Mouse (Mus musculus) embryonic fibroblast, embryonic 13.5 days (primary cell): ENCODE measurements around the gene Manf. TPM values are rescaled to one million over a fixed set of nuclear protein-coding genes. Genes with fewer than 3 reads are reported as not detected.

Source experiments
- H3K27ac ChIP-seq: 2 replicates; pipeline ENCODE4 v1.5.1; 2012; ENCODE audit warnings: low read length, control low read depth, inconsistent platforms; ENCODE audit not compliant: insufficient read depth
- H3K4me1 ChIP-seq: 2 replicates; pipeline ENCODE4 v1.6.1; 2011; ENCODE audit warnings: low read length; ENCODE audit not compliant: control insufficient read depth, insufficient read depth
- H3K4me3 ChIP-seq: 2 replicates; pipeline ENCODE4 v1.5.1; 2011; ENCODE audit warnings: mild to moderate bottlenecking, control low read depth, low read length; ENCODE audit not compliant: insufficient read depth
- CTCF ChIP-seq: IDR thresholded peaks from 2 replicates; pipeline ENCODE4 v1.5.1; 2011; ENCODE audit warnings: mild to moderate bottlenecking, control low read depth, low read length, moderate library complexity, borderline replicate concordance; ENCODE audit not compliant: insufficient read depth
- POLR2A ChIP-seq: IDR thresholded peaks from 2 replicates; pipeline ENCODE4 v1.6.1; 2011; ENCODE audit warnings: low read depth, mild to moderate bottlenecking, control low read depth, low read length, moderate library complexity
- polyA plus RNA-seq: library from polyadenylated mRNA; stranded (reverse); fragments of >200 nt; gene quantifications from 2 replicates; pipeline ENCODE4 v1.2.4, GENCODE M21; 2011; ENCODE audit warnings: low read depth; ENCODE audit not compliant: missing spikeins, insufficient read length

Gene Manf
- polyA plus RNA-seq, 1 experiment, result 290 TPM

DNA sequence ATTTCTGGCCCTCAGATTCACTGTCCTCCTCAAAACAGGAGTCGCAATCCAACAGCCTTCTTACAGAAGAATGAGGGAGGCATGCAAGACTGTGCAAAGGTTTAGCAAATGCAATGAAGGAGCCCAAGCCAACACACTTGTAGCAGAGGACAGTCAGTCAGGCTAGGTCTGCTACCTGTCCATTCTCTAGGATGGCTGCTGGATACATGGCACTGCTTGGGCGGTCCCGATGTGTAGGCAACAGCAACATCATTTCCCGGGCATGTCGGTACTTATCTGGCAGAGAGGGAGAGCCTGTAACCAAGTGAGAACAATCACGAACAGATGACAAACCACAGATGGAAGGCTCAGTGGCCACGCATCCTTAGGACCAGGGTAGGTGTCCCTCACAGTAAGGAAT lies 9.8 kb upstream of the Manf start:
- H3K27ac ChIP-seq, result no peak overlapping the region
- H3K4me1 ChIP-seq, result no peaks in the 10 kb centered on the region
- TF ChIP-seq POLR2A (no peak), CTCF (no peak)
- H3K4me3 ChIP-seq, result no peak overlapping the region

- H3K4me1 ChIP-seq, result no peaks in the 10 kb centered on the region
- TF ChIP-seq CTCF, result no peak
- no peak for TF ChIP-seq POLR2A
- H3K27ac ChIP-seq, result no peak overlapping the region
- no peak overlapping the region for H3K4me3 ChIP-seq
Measured at GRCm38 (mm10) chr9:106898901-106899300, 7.1 kb upstream of the Manf start.

GRCm38 (mm10) chr9:106893327-106893726 lies 1.5 kb upstream of the Manf start:
- H3K4me3 ChIP-seq, result no peak overlapping the region
- no peak for TF ChIP-seq POLR2A
- no peak overlapping the region for H3K27ac ChIP-seq

GRCm38 (mm10) chr9:106892552-106892875 lies 735 bp upstream of the Manf start:
- Histone ChIP-seq H3K27ac (peak overlapping the region; percentile 48; the same call in 1 of the 2 replicates), H3K4me3 (peak overlapping the region; percentile 63), H3K4me1 (peaks cover 9% of the 10 kb centered on the region)
- TF ChIP-seq CTCF, result no peak
- no peak for TF ChIP-seq POLR2A

More at GRCm38 (mm10) chr9:106893327-106893726, 1.5 kb upstream of the Manf start:
- H3K4me1 ChIP-seq, result peaks cover 9% of the 10 kb centered on the region

DNA sequence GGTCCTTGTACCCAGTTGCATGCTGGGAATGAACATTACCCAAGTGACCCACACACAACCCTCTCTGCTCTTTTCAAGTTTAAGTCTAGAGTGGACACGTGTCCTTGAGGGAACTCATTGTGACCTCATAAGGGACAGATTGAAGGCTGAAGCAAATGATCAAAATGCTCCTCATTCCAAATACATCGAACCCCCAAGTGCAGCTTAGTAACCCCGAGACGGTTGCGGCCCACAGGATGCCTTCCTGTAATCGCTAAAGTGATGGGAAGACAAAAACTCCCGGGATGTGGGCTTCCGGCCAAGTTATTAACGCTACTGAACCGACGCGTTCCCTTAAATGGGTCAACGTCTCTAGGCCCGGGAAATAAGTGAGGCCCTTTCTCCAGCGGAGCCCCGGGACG lies 438 bp downstream of the Manf start:
- H3K4me1 ChIP-seq, result peaks cover 9% of the 10 kb centered on the region
- peak overlapping the region; percentile 55; the same call in 1 of the 2 replicates for H3K27ac ChIP-seq
- TF ChIP-seq POLR2A, result no peak
- no peak for TF ChIP-seq CTCF
- peak overlapping the region; percentile 93 for H3K4me3 ChIP-seq

GRCm38 (mm10) chr9:106890496-106891240 lies 1.1 kb downstream of the Manf start:
- Histone ChIP-seq H3K4me1 (peaks cover 9% of the 10 kb centered on the region), H3K27ac (no peak overlapping the region), H3K4me3 (peak overlapping the region; percentile 93)
- TF ChIP-seq CTCF (no peak), POLR2A (no peak)

- peaks cover 9% of the 10 kb centered on the region for H3K4me1 ChIP-seq
Measured at GRCm38 (mm10) chr9:106889321-106889720, 2.5 kb downstream of the Manf start.

DNA sequence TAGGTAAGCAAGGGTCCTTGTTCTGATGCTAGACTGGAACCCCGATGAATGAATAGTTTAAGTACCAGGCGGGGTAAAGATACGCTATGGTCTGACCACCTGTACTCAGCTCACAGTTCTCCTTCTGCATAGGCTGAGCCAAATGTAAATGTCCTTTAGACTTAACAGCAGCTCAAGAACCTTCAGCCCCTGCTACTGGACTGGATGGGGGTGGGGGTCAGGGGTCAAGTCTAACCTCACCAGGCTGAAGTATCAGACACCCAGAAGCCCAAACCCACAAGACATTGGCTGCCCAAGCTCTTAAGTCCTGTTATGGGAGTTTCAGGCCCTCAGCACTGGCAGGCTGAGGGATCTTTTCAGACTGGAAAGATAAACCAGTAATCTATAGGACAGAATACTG lies 3.4 kb downstream of the Manf start:
- Histone ChIP-seq H3K4me1 (peaks cover 9% of the 10 kb centered on the region), H3K27ac (no peak overlapping the region), H3K4me3 (no peak overlapping the region)
- TF ChIP-seq CTCF (no peak), POLR2A (no peak)

More at GRCm38 (mm10) chr9:106889321-106889720, 2.5 kb downstream of the Manf start:
- TF ChIP-seq CTCF (no peak), POLR2A (no peak)
- H3K4me3 ChIP-seq, result peak overlapping the region; percentile 93; the same call in 1 of the 2 replicates
- no peak overlapping the region for H3K27ac ChIP-seq

DNA sequence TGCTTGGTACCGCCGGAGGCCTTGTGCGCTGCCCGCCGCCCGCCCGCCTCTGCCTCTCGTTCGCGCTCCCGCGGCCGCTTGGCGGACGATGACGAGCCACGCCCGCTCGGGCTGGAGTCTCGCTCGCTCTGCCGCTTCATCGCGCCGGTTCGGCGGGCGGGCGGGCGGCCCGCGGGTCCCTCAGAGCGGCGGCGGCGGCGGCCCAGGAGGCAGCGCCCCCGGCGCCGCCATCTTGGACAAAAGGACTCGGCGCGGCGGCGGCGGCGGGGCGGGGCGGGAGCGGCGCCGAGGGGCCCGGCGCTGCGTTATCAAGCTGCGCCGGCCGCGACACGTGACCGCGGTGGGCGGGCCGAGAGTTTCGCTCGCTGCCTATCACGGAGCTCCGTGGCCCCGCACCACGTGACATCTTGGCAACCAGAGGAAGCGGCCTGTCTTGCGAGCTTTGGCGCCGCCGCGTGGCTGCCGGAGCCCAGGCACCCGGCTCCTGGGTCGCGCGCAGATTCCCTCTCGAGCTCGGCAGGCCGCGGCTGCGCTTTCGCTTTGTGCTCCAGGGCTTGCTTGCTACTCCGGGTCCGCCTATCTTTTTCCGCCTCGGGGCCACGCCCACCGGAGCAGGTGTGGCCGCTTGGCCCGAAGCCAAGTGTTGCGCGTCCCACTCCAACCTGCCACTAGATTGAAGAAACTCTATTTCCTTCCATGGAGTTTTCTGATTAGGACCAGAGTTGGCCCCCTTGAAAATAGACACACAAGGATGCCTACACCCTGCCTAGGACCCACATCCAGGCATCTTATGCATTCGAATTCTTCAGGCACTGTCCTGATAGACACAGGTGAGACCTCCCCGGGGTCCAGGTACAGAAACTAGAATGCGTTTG lies 4.7 kb downstream of the Manf start, which contains the start of gene Rbm15b:
Rbm15b (minus strand) TSS at position 601 of the 875 bp plus-strand sequence.
- TF ChIP-seq CTCF (peak; percentile 53; the same call in 1 of the 2 replicates), POLR2A (peak; percentile 53)
- Histone ChIP-seq H3K4me3 (peak within 1 kb of the TSS; percentile 50), H3K4me1 (peaks cover 11% of the 10 kb centered on the region), H3K27ac (peak within 1 kb of the TSS; percentile 54; the same call in 1 of the 2 replicates)
